Mouse (Mus musculus) bone marrow macrophage, adult 2 months (primary cell): ENCODE data around the gene Med25. TPM values are rescaled to one million over a fixed set of nuclear protein-coding genes. Genes with fewer than 3 reads are reported as not detected.
A peak's percentile ranks its signal among the peaks of the same experiment; 100 is the strongest.

ENCODE experiments used
- H3K27ac ChIP-seq: 2 replicates; pipeline ENCODE4 v1.5.1; 2012; ENCODE audit warnings: low read depth, low read length; ENCODE audit not compliant: insufficient read depth
- H3K4me1 ChIP-seq: 2 replicates; pipeline ENCODE4 v1.6.1; 2012; ENCODE audit warnings: low read length; ENCODE audit not compliant: control insufficient read depth, insufficient read depth
- H3K4me3 ChIP-seq: 2 replicates; pipeline ENCODE4 v1.5.1; 2012; ENCODE audit warnings: mild to moderate bottlenecking, low read length, moderate library complexity; ENCODE audit not compliant: insufficient read depth
- CTCF ChIP-seq: IDR thresholded peaks from 2 replicates; pipeline ENCODE4 v1.5.1; 2012; ENCODE audit warnings: low read depth, mild to moderate bottlenecking, low read length, moderate library complexity
- POLR2A ChIP-seq: IDR thresholded peaks from 2 replicates; pipeline ENCODE4 v1.6.1; 2012; ENCODE audit warnings: mild to moderate bottlenecking, low read depth, low read length, borderline replicate concordance
- polyA plus RNA-seq: library from polyadenylated mRNA; stranded (reverse); fragments of >200 nt; gene quantifications from 2 replicates; pipeline ENCODE4 v1.2.4, GENCODE M21; 2012; ENCODE audit not compliant: missing spikeins, insufficient read depth, insufficient read length

Med25 gene
- polyA plus RNA-seq, 1 experiment: 33.4 TPM

DNA sequence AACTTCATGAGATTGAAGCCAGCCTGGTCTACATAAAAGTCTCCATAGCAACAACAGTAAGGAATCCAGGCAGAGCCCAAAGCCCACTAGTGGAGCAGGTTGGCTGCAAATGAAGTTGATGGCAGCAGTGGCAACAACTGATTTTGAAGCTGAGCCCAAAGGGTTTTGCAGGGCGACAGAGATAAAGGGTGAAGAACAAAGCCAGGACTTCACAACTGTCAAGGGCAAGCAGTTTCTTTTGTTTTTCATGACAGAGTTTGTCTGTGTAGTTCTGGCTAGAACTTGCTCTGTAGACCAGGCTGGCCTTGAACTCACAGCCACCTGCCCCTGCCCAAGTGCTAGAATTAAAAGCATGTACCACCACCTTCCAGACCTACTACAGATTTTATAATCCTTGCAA lies 21.3 kb downstream of the Med25 start:
- H3K4me3 ChIP-seq: no peak overlapping the region
- H3K4me1 ChIP-seq: peaks cover 18% of the 10 kb centered on the region
- no peak overlapping the region for H3K27ac ChIP-seq
- TF ChIP-seq POLR2A (no peak), CTCF (no peak)

DNA sequence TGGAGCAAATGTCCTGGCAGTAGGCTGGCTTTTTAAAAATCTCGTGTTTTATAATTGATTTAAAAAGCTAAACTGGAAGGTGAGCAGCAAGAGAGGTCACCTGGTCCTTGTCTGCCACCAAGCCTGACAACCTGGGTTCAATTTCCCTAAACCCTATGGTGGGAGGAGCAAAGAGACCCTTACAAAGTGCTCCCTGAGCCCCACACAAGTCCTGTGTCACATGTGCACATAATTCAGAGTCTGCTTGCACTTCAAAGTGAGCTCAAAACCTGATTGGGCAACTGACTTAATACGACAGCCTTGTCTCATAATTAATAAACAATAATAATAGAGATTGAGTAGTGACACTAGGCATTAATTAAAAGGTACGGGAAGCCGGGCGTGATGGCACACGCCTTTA lies 21.9 kb downstream of the Med25 start:
- H3K27ac ChIP-seq: no peak overlapping the region
- TF ChIP-seq POLR2A: no peak
- no peak overlapping the region for H3K4me3 ChIP-seq
- peaks cover 23% of the 10 kb centered on the region for H3K4me1 ChIP-seq

DNA sequence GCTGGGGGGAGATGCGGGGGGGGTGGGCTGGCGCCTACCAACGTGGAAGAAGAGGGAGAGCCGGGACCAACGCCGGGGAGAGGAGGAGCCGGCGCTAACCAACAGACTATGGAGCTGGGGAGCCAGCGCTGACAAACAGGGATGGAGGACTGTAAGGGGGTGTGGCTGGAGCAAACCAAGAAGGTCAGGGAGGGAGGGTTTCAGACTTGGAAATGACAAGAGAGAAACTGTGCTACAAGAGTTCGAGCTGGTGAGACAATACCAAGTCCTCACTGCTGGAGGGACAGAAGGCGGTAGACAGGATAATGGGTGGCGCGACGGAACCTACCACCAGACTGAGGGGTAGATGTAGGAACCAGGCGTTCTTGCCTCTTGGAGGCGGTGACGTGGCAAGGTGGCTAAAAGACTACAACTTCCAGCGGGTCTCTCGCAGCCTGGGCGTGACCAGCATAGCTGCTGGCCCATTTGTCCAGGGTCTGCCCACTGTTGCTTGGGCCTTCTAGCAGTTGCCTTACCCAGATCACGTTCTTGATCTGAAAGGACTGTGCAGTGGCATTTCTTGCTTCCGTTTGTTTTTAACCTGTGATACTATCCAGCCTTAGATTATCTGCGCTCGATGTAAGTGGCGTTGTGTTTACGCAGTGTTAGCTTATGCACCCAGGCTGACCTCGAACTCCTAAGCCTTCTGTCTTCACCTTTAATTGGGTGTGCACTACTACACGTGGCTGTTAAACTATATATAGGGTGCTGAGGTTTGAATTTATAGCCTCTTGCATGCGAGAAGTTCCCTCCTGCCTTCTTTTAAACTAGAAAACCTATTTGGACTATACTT lies 22.6 kb downstream of the Med25 start, which contains the start of gene Ptov1:
Ptov1 (minus strand) TSS at position 92 of the 832 bp plus-strand sequence.
- no peak for TF ChIP-seq CTCF
- no peak for TF ChIP-seq POLR2A
- Histone ChIP-seq H3K4me1 (peaks cover 30% of the 10 kb centered on the region), H3K27ac (peak within 1 kb of the TSS; percentile 64)

DNA sequence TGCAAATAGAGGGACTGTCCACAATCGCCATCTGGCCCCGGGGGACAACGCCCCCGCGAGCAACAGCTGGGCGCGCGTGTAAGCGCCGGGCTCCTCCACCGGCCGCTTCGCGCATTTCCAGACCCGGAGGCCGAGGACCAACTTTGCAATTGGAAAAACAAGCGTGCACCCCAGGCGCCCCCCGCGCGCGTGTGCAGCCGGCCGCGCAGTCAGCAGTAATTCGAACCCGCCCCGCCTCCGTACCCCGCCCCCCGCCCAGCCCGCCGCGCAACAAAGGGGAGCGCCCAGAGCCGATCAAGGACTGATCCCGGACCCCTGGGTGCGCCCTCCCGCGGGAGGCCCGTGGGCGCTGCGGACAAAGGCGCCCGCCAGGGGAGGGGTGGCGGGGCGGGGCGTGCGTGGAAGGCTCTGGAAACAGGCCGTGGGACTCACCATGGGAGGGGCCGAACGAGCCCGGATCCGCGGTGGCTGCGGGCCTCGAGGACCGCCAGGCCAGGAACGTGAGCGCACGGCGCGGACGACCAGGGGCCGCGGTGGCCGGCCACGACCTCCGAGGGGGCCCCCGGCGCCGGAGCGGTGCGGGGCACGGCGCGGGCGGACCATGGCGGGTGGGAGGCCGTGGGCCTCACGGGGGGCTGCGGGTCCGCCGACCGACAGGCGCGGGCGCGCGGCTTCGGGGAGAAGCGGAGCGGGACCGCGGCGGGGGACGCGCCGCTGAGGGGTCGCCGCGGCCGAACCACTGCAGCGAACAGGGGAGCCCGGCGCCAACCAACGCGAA lies 23.4 kb downstream of the Med25 start:
- TF ChIP-seq POLR2A (no peak), CTCF (no peak)
- Histone ChIP-seq H3K4me3 (peak overlapping the region; percentile 81), H3K27ac (peak overlapping the region; percentile 64), H3K4me1 (peaks cover 32% of the 10 kb centered on the region)

More for the DNA sequence above, 22.6 kb downstream of the Med25 start, which contains the start of gene Ptov1:
- H3K4me3 ChIP-seq: peak within 1 kb of the TSS; percentile 81

DNA sequence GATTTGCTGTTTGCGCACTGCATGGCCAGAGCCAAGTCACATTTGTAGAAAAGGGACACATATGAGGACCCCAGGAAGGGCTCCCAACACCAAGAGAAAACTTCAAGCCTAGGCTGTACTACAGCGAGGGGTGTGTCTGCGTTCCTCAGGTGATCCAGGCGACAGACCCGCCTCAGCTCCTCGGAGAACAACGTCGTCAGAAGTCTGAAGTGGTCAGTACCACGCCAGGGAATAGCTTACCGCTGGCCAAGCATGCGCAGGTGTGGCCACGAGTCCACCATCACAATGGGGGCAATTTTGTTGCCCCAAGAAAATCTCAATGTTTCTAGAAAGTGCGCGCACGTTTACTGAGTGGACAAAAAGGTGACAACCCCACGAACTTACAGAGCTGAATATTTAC lies 24.0 kb downstream of the Med25 start:
- TF ChIP-seq CTCF (no peak), POLR2A (no peak)
- peaks cover 32% of the 10 kb centered on the region for H3K4me1 ChIP-seq
- no peak overlapping the region for H3K27ac ChIP-seq
- H3K4me3 ChIP-seq: peak overlapping the region; percentile 81

DNA sequence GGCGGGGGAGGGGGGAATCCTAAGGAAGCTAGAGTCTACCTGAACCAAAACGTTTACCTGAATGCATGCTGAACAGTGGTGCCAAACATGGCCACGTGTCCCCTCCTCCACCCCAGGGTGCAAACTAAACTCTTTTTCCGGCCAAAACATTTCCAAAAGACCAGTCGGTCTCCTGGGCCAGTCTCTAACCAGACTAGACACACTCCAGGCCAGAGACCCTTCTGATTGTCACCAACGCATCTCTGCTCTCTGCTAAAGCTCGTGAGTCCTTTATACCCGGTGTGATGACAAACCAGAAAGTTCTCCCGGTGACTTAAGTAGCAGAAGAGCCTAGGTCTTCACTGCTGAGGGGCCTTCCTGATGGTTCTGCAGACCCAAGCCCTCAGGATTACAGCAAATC lies 24.7 kb downstream of the Med25 start:
- Histone ChIP-seq H3K4me1 (peaks cover 32% of the 10 kb centered on the region), H3K27ac (no peak overlapping the region), H3K4me3 (peak overlapping the region; percentile 81)
- no peak for TF ChIP-seq POLR2A
- TF ChIP-seq CTCF: no peak

DNA sequence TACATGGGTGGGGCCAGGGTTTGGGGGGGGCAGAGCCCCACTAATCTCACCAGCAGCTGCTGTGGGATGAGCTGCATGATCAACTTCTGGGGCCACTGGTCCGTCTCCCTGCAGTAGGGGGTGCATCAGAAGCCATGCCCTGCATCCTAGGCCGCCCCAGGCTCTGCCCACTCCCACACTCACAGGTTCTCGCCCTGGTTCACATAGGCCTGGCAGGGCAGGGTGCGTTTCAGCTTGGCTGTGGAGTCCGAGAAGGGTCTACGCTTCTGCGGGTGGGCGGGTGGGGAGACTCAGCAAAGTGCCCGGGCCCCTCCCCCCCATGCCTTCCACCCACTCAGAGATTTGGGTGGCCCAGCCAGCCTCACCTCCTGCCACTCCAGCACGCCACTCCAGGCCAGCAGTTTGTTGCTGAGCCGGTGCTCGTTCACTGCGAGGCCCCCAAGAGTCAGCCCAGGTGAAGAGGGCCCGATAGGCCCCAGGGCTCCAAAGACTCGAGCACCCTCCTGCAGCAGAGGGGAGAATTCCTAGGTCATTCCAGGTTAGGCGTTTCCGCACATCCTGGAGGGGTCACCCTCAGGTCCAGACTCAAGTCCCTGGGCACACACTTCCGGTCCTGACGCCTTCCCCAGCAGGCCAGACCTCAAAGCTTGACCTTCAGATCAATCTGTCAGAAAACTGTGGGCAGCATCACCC lies 25.4 kb downstream of the Med25 start:
- no peak for TF ChIP-seq CTCF
- TF ChIP-seq POLR2A: no peak
- Histone ChIP-seq H3K4me1 (peaks cover 32% of the 10 kb centered on the region), H3K27ac (peak overlapping the region; percentile 85; the same call in 1 of the 2 replicates), H3K4me3 (no peak overlapping the region)

DNA sequence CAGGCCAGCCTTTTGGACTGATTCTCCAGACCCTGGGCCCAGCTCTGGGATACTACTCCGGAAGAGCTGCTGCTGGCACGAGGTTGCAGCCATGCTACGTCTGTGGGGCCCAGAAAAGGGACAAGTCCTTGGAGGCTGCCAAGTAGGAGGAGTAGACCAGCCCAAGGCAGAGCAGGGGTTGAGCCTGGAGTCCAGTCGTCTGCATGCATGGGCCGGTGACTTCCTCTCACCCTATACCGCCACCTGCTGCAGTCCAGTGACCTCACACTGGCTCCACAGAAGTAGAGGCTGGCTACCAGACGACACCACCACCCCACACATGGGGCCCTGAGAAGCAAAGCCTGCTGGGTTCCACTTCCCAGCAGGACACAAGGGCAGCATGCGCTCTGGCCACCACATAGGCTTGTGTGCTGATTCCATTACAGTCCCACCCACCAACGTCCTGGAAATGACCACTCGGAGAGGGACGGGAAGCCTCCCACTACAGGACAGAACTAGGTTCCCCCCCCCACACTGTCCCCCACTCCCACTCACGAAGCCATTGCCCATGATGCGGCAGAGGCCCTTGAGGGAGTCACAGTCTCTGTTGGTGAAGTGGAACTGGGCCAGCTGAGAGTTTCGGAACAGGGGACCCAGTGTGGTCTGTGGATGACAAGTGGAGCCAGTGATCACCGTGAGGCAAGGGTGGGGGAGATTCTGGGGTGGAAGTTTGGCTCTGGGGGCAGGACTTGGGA lies 26.1 kb downstream of the Med25 start:
- peaks cover 32% of the 10 kb centered on the region for H3K4me1 ChIP-seq
- H3K4me3 ChIP-seq: peak overlapping the region; percentile 29
- H3K27ac ChIP-seq: peak overlapping the region; percentile 85
- TF ChIP-seq POLR2A (no peak), CTCF (peak; percentile 14; the same call in 1 of the 2 replicates)
